Mouse (Mus musculus) kidney, postnatal 4 days (tissue): ENCODE measurements around the gene Ptges3.

ENCODE experiments used
- DNase-seq, 2 experiments: peaks; one replicate each; pipeline ENCODE4 v3.0.0; 2021; ENCODE audit warnings: mixed read lengths in 2 of 2

The Ptges3 gene

GRCm38 (mm10) chr10:128092506-128093495 is 34.0 kb downstream of the Ptges3 start:
- peak; percentile 90 to 94 for DNase-seq

- DNase-seq, result peak; percentile 29 to 42
Observed at GRCm38 (mm10) chr10:128093496-128094294, 34.9 kb downstream of the Ptges3 start.

- DNase-seq, result peak; percentile 91 to 95
Observed at GRCm38 (mm10) chr10:128094340-128094968, 35.7 kb downstream of the Ptges3 start.

GRCm38 (mm10) chr10:128095003-128095636 is 36.4 kb downstream of the Ptges3 start:
- no peak for DNase-seq

- DNase-seq, result no peak
Observed at GRCm38 (mm10) chr10:128096313-128096692, 37.5 kb downstream of the Ptges3 start.

- peak; percentile 92 to 95 for DNase-seq
Observed at GRCm38 (mm10) chr10:128096693-128097586, 38.2 kb downstream of the Ptges3 start.

GRCm38 (mm10) chr10:128097587-128097971 is 38.8 kb downstream of the Ptges3 start:
- DNase-seq, result peak; percentile 80 to 84

GRCm38 (mm10) chr10:128110103-128110761 is 51.5 kb downstream of the Ptges3 start:
- DNase-seq, result no peak

GRCm38 (mm10) chr10:128111227-128111626 is 52.5 kb downstream of the Ptges3 start:
- DNase-seq, result peak in 1 of 2 experiments; percentile 21

- no peak for DNase-seq
Observed at GRCm38 (mm10) chr10:128123833-128124232, 65.1 kb downstream of the Ptges3 start.

GRCm38 (mm10) chr10:128124831-128125230 is 66.1 kb downstream of the Ptges3 start:
- DNase-seq, result no peak

- DNase-seq, result no peak
Observed at GRCm38 (mm10) chr10:128125951-128126350, 67.2 kb downstream of the Ptges3 start.
